Mouse (Mus musculus): Measurements from ENCODE around the gene Ap1g1. TPM values are rescaled to one million over a fixed set of nuclear protein-coding genes. Genes with fewer than 3 reads are reported as not detected.

The Ap1g1 gene
- polyA plus RNA-seq (2015; fragmentation: Nextera tagmentation; extraction: Ambion mirVana), result 49.7 and 51.4 TPM in 2 replicates

GRCm38 (mm10) chr8:109778280-109778977, at the start of gene Ap1g1:
Gene Ap1g1 (plus strand): TSS chr8:109778554.
- Histone ChIP-seq H3K36me3 (no peaks in the 10 kb centered on the region), H3K9ac (peak within 1 kb of the TSS; percentile 95), H3K27ac (peak within 1 kb of the TSS; percentile 99), H3K4me3 (peak within 1 kb of the TSS; percentile 99), H3K9me3 (no peaks in the 10 kb centered on the region), H3K4me1 (replicated peaks) (peaks cover 24% of the 10 kb centered on the region), H3K4me2 (peak within 1 kb of the TSS; percentile 79), H3K27me3 (peaks cover 30% of the 10 kb centered on the region)
- ATAC-seq (ENCODE audit: low FRiP score), result peak; percentile 99
- under 1% methylated on average over 60 of the region's 64 CpGs for WGBS

GRCm38 (mm10) chr8:109731012-109731411, 47.3 kb upstream of the Ap1g1 start:
- Histone ChIP-seq H3K27ac (no peak overlapping the region), H3K9ac (no peak overlapping the region), H3K4me3 (no peak overlapping the region), H3K27me3 (no peaks in the 10 kb centered on the region), H3K4me2 (no peak overlapping the region), H3K36me3 (peaks cover 77% of the 10 kb centered on the region), H3K9me3 (no peaks in the 10 kb centered on the region), H3K4me1 (replicated peaks) (peaks cover 8% of the 10 kb centered on the region)
- 75% methylated on average over 3 of the region's 3 CpGs for WGBS
- no peak for ATAC-seq (ENCODE audit: low FRiP score)

- Histone ChIP-seq H3K9me3 (no peaks in the 10 kb centered on the region), H3K36me3 (peaks cover 51% of the 10 kb centered on the region)
- 91% methylated on average over 3 of the region's 3 CpGs for whole genome bisulfite sequencing
Observed at GRCm38 (mm10) chr8:109734018-109734417, 44.3 kb upstream of the Ap1g1 start.

GRCm38 (mm10) chr8:109736819-109737218, 41.5 kb upstream of the Ap1g1 start:
- peaks cover 29% of the 10 kb centered on the region for H3K36me3 ChIP-seq
- no peak overlapping the region for H3K27ac ChIP-seq
- no peaks in the 10 kb centered on the region for H3K27me3 ChIP-seq
- peaks cover 19% of the 10 kb centered on the region for H3K4me1 ChIP-seq (replicated peaks)
- WGBS, result 11% methylated on average over 8 of the region's 8 CpGs
- H3K4me3 ChIP-seq, result peak overlapping the region; percentile 99
- H3K4me2 ChIP-seq, result peak overlapping the region; percentile 75
- no peaks in the 10 kb centered on the region for H3K9me3 ChIP-seq
- H3K9ac ChIP-seq, result peak overlapping the region; percentile 99
- ATAC-seq (ENCODE audit: low FRiP score), result 0 out of 2 replicates have a peak, but pooled peaks have one; percentile 10

More at GRCm38 (mm10) chr8:109734018-109734417, 44.3 kb upstream of the Ap1g1 start:
- peaks cover 19% of the 10 kb centered on the region for H3K4me1 ChIP-seq (replicated peaks)
- no peak overlapping the region for H3K27ac ChIP-seq
- no peak overlapping the region for H3K4me3 ChIP-seq
- ATAC-seq (ENCODE audit: low FRiP score), result no peak
- H3K27me3 ChIP-seq, result no peaks in the 10 kb centered on the region
- H3K9ac ChIP-seq, result no peak overlapping the region
- H3K4me2 ChIP-seq, result no peak overlapping the region

- Histone ChIP-seq H3K4me3 (peak within 1 kb of the TSS; percentile 99), H3K36me3 (peaks cover 23% of the 10 kb centered on the region), H3K27me3 (no peaks in the 10 kb centered on the region), H3K27ac (peak within 1 kb of the TSS; percentile 74), H3K4me2 (peak within 1 kb of the TSS; percentile 75), H3K4me1 (replicated peaks) (peaks cover 19% of the 10 kb centered on the region), H3K9ac (peak within 1 kb of the TSS; percentile 99), H3K9me3 (no peaks in the 10 kb centered on the region)
- WGBS, result under 1% methylated on average over 59 of the region's 59 CpGs
- peak; percentile 90 for ATAC-seq (ENCODE audit: low FRiP score)
Observed at GRCm38 (mm10) chr8:109737237-109738048, 40.9 kb upstream of the Ap1g1 start, which contains the start of gene Atxn1l. Gene Atxn1l (minus strand): TSS chr8:109737739.

- Histone ChIP-seq H3K9ac (peak overlapping the region; percentile 99), H3K4me2 (peak overlapping the region; percentile 75), H3K4me3 (peak overlapping the region; percentile 99), H3K27me3 (no peaks in the 10 kb centered on the region), H3K27ac (no peak overlapping the region), H3K9me3 (no peaks in the 10 kb centered on the region), H3K36me3 (peaks cover 17% of the 10 kb centered on the region), H3K4me1 (replicated peaks) (peaks cover 19% of the 10 kb centered on the region)
- 100% methylated on average over 1 of the region's 1 CpGs for WGBS
- ATAC-seq (ENCODE audit: low FRiP score), result no peak
Observed at GRCm38 (mm10) chr8:109738049-109738380, 40.3 kb upstream of the Ap1g1 start.

GRCm38 (mm10) chr8:109747468-109748199, 30.7 kb upstream of the Ap1g1 start:
- no peaks in the 10 kb centered on the region for H3K4me1 ChIP-seq (replicated peaks)
- no peak overlapping the region for H3K4me3 ChIP-seq
- H3K27me3 ChIP-seq, result no peaks in the 10 kb centered on the region
- ATAC-seq (ENCODE audit: low FRiP score), result no peak
- 89% methylated on average over 8 of the region's 12 CpGs for WGBS
- H3K9ac ChIP-seq, result no peak overlapping the region
- no peaks in the 10 kb centered on the region for H3K9me3 ChIP-seq
- no peaks in the 10 kb centered on the region for H3K36me3 ChIP-seq
- H3K27ac ChIP-seq, result no peak overlapping the region
- H3K4me2 ChIP-seq, result no peak overlapping the region

- Histone ChIP-seq H3K4me2 (no peak overlapping the region), H3K27me3 (no peaks in the 10 kb centered on the region), H3K9me3 (no peaks in the 10 kb centered on the region), H3K9ac (no peak overlapping the region), H3K36me3 (no peaks in the 10 kb centered on the region), H3K27ac (no peak overlapping the region), H3K4me1 (replicated peaks) (no peaks in the 10 kb centered on the region), H3K4me3 (no peak overlapping the region)
- WGBS, result 78% methylated on average over 5 of the region's 5 CpGs
- ATAC-seq (ENCODE audit: low FRiP score), result no peak
Observed at GRCm38 (mm10) chr8:109750274-109750673, 28.1 kb upstream of the Ap1g1 start.

- WGBS, result 80% methylated on average over 12 of the region's 12 CpGs
- Histone ChIP-seq H3K4me2 (no peak overlapping the region), H3K4me1 (replicated peaks) (no peaks in the 10 kb centered on the region), H3K9me3 (no peaks in the 10 kb centered on the region), H3K27me3 (no peaks in the 10 kb centered on the region), H3K4me3 (no peak overlapping the region), H3K9ac (no peak overlapping the region), H3K36me3 (no peaks in the 10 kb centered on the region), H3K27ac (no peak overlapping the region)
- ATAC-seq (ENCODE audit: low FRiP score), result no peak
Observed at GRCm38 (mm10) chr8:109750699-109751098, 27.7 kb upstream of the Ap1g1 start.

- Histone ChIP-seq H3K9ac (no peak overlapping the region), H3K36me3 (no peaks in the 10 kb centered on the region), H3K9me3 (no peaks in the 10 kb centered on the region), H3K27ac (no peak overlapping the region), H3K4me1 (replicated peaks) (no peaks in the 10 kb centered on the region), H3K27me3 (no peaks in the 10 kb centered on the region), H3K4me2 (no peak overlapping the region), H3K4me3 (no peak overlapping the region)
- WGBS, result 89% methylated on average over 20 of the region's 20 CpGs
- no peak for ATAC-seq (ENCODE audit: low FRiP score)
Observed at GRCm38 (mm10) chr8:109751731-109752485, 26.4 kb upstream of the Ap1g1 start.

- 95% methylated on average over 8 of the region's 8 CpGs for WGBS
- Histone ChIP-seq H3K4me3 (no peak overlapping the region), H3K27ac (no peak overlapping the region), H3K4me2 (no peak overlapping the region), H3K9me3 (no peaks in the 10 kb centered on the region), H3K9ac (no peak overlapping the region), H3K27me3 (no peaks in the 10 kb centered on the region), H3K36me3 (no peaks in the 10 kb centered on the region), H3K4me1 (replicated peaks) (no peaks in the 10 kb centered on the region)
- no peak for ATAC-seq (ENCODE audit: low FRiP score)
Observed at GRCm38 (mm10) chr8:109754696-109755095, 23.7 kb upstream of the Ap1g1 start.
